Mouse (Mus musculus) bone marrow macrophage, adult 2 months (primary cell): ENCODE measurements around the gene Zfp568.

ENCODE experiments used
- CTCF ChIP-seq: IDR thresholded peaks from 2 replicates; pipeline ENCODE4 v1.5.1; 2012; ENCODE audit warnings: low read depth, mild to moderate bottlenecking, low read length, moderate library complexity
- POLR2A ChIP-seq: IDR thresholded peaks from 2 replicates; pipeline ENCODE4 v1.6.1; 2012; ENCODE audit warnings: mild to moderate bottlenecking, low read depth, low read length, borderline replicate concordance

DNA sequence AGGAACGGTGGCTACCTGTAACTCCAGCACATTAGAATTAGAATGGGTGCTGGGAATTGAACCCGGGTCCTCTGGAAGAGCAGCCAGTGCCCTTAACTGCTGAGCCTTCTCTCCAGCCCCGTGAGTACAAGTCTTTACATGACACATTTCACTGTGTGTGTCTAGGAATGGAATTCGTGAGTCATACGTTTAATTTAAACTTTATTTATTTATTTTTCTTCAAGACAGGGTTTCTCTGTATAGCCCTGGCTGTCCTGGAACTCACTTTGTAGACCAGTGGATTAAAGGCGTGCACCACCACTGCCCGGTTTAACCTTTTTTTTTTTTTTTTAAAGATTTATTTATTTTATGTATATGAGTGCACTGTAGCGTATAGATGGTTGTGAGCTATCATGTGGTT, 11.4 kb downstream of the Zfp568 start:
- no peak for TF ChIP-seq CTCF
- TF ChIP-seq POLR2A, result no peak
